Mouse (Mus musculus) heart, postnatal 0 days (tissue): ENCODE measurements around the gene Fxyd1. TPM values are rescaled to one million over a fixed set of nuclear protein-coding genes. Genes with fewer than 3 reads are reported as not detected.

Source experiments
- ATAC-seq: fragments of 200-750 bp; cut with Nextera tagmentation; 2 replicates; pipeline ENCODE4 v1.8.0; 2017; ENCODE audit warnings: low read depth, moderate number of reproducible peaks, moderate library complexity; ENCODE audit not compliant: insufficient read depth
- DNase-seq: peaks from one replicate; pipeline ENCODE4 v3.0.0-alpha.2; 2016; ENCODE audit warnings: low spot score
- H3K27ac ChIP-seq: fragments of 300-500 bp; sonication (generic); 2 replicates; pipeline ENCODE4 v1.5.1; 2014; ENCODE audit warnings: low read depth, mild to moderate bottlenecking
- H3K27me3 ChIP-seq: fragments of 300-500 bp; sonication (generic); 2 replicates; pipeline ENCODE4 v1.6.1; 2014; ENCODE audit warnings: low read length, mixed read lengths; ENCODE audit not compliant: control insufficient read depth, insufficient read depth
- H3K36me3 ChIP-seq: fragments of 300-500 bp; sonication (generic); replicated peaks from 2 replicates; pipeline ENCODE4 v1.6.1; 2014; ENCODE audit warnings: low read length, mixed read lengths; ENCODE audit not compliant: control insufficient read depth, insufficient read depth
- H3K4me1 ChIP-seq: fragments of 300-500 bp; sonication (generic); 2 replicates; pipeline ENCODE4 v1.6.1; 2014; ENCODE audit warnings: antibody characterized with exemption; ENCODE audit not compliant: control insufficient read depth, insufficient read depth
- H3K4me2 ChIP-seq: fragments of 300-500 bp; sonication (generic); 2 replicates; pipeline ENCODE4 v1.6.1; 2014; ENCODE audit warnings: low read depth, mild to moderate bottlenecking, low read length, moderate library complexity
- H3K4me3 ChIP-seq: fragments of 300-500 bp; sonication (generic); 2 replicates; pipeline ENCODE4 v1.5.1; 2014; ENCODE audit warnings: low read depth, low read length
- H3K9ac ChIP-seq: fragments of 300-500 bp; sonication (generic); replicated peaks from 2 replicates; pipeline ENCODE4 v1.6.1; 2014; ENCODE audit warnings: low read depth, low read length, mixed read lengths
- H3K9me3 ChIP-seq: fragments of 300-500 bp; sonication (generic); replicated peaks from 2 replicates; pipeline ENCODE4 v1.6.1; 2016; ENCODE audit warnings: low read length; ENCODE audit not compliant: control insufficient read depth
- CTCF ChIP-seq: IDR thresholded peaks from 2 replicates; pipeline ENCODE4 v1.5.1; 2016; ENCODE audit warnings: antibody characterized with exemption, control low read depth, low read depth
- EP300 ChIP-seq: IDR thresholded peaks from 2 replicates; pipeline ENCODE4 v1.6.1; 2016; ENCODE audit warnings: antibody characterized with exemption, low read depth
- WGBS: fragments of 180-500 bp; shearing (Covaris S2); extraction: QIAGEN DNeasy Blood & Tissue Kit; methylation state at CpG from one replicate; pipeline ENCODE4 v1.1.7; 2014; 5-methylcytosine and 5-hydroxymethylcytosine counted together
- polyA plus RNA-seq: library from polyadenylated mRNA; unstranded; fragments of >200 nt; fragmentation: Nextera tagmentation; extraction: Ambion mirVana; gene quantifications from 2 replicates; pipeline ENCODE4 v1.2.1, GENCODE M21; 2015
- total RNA-seq: library from RNA; depleted of rRNA; stranded (reverse); fragments of >200 nt; gene quantifications from 2 replicates; pipeline ENCODE4 v1.2.3, GENCODE M21; 2014; ENCODE audit warnings: low replicate concordance

Gene Fxyd1
- total and polyA plus RNA-seq, 2 experiments from 2014 or later, result 499 to 1,579 TPM

- H3K4me1 ChIP-seq, result peaks cover 9% of the 10 kb centered on the region
- H3K27ac ChIP-seq, result no peak overlapping the region
- no peaks in the 10 kb centered on the region for H3K27me3 ChIP-seq
- no peaks in the 10 kb centered on the region for H3K36me3 ChIP-seq
- WGBS, result 55% methylated on average over 3 of the region's 3 CpGs
- no peak for DNase-seq
- H3K4me2 ChIP-seq, result no peak overlapping the region
- no peak overlapping the region for H3K9ac ChIP-seq
- no peak overlapping the region for H3K4me3 ChIP-seq
- no peak for TF ChIP-seq CTCF
- TF ChIP-seq EP300, result no peak
- H3K9me3 ChIP-seq, result no peaks in the 10 kb centered on the region
- no peak for ATAC-seq
These were observed 31.2 kb upstream of the Fxyd1 start for GRCm38 (mm10) chr7:31088206-31088605.

GRCm38 (mm10) chr7:31087262-31087661, 30.3 kb upstream of the Fxyd1 start:
- WGBS, result 48% methylated on average over 2 of the region's 2 CpGs
- TF ChIP-seq EP300 (no peak), CTCF (no peak)
- Histone ChIP-seq H3K4me1 (peaks cover 9% of the 10 kb centered on the region), H3K9ac (no peak overlapping the region), H3K4me2 (no peak overlapping the region), H3K36me3 (no peaks in the 10 kb centered on the region), H3K27me3 (no peaks in the 10 kb centered on the region), H3K27ac (no peak overlapping the region), H3K9me3 (no peaks in the 10 kb centered on the region), H3K4me3 (no peak overlapping the region)
- DNase-seq (no peak), ATAC-seq (no peak)

- Histone ChIP-seq H3K9me3 (no peaks in the 10 kb centered on the region), H3K9ac (no peak overlapping the region), H3K4me2 (no peak overlapping the region), H3K4me3 (no peak overlapping the region), H3K27me3 (no peaks in the 10 kb centered on the region), H3K36me3 (no peaks in the 10 kb centered on the region), H3K27ac (no peak overlapping the region), H3K4me1 (peaks cover 9% of the 10 kb centered on the region)
- no peak for DNase-seq
- 84% methylated on average over 9 of the region's 9 CpGs for WGBS
- no peak for ATAC-seq
- TF ChIP-seq CTCF (no peak), EP300 (no peak)
These were observed 29.3 kb upstream of the Fxyd1 start for GRCm38 (mm10) chr7:31086175-31086755.

- H3K9me3 ChIP-seq, result no peaks in the 10 kb centered on the region
- WGBS, result 25% methylated on average over 3 of the region's 3 CpGs
- DNase-seq (no peak), ATAC-seq (no peak)
- H3K4me3 ChIP-seq, result no peak overlapping the region
- TF ChIP-seq CTCF (no peak), EP300 (no peak)
- H3K36me3 ChIP-seq, result no peaks in the 10 kb centered on the region
- peaks cover 9% of the 10 kb centered on the region for H3K4me1 ChIP-seq
- no peak overlapping the region for H3K27ac ChIP-seq
- H3K4me2 ChIP-seq, result no peak overlapping the region
- no peak overlapping the region for H3K9ac ChIP-seq
- H3K27me3 ChIP-seq, result no peaks in the 10 kb centered on the region
These were observed 28.2 kb upstream of the Fxyd1 start for GRCm38 (mm10) chr7:31085171-31085570.

GRCm38 (mm10) chr7:31084140-31084539, 27.1 kb upstream of the Fxyd1 start:
- no peak overlapping the region for H3K27ac ChIP-seq
- H3K4me3 ChIP-seq, result no peak overlapping the region
- 62% methylated on average over 9 of the region's 9 CpGs for WGBS
- no peak for ATAC-seq
- H3K9ac ChIP-seq, result no peak overlapping the region
- TF ChIP-seq CTCF (no peak), EP300 (no peak)
- H3K36me3 ChIP-seq, result no peaks in the 10 kb centered on the region
- H3K27me3 ChIP-seq, result no peaks in the 10 kb centered on the region
- DNase-seq, result no peak
- no peaks in the 10 kb centered on the region for H3K9me3 ChIP-seq
- no peak overlapping the region for H3K4me2 ChIP-seq
- H3K4me1 ChIP-seq, result peaks cover 9% of the 10 kb centered on the region
